Mouse (Mus musculus) lung, embryonic 16.5 days (tissue): ENCODE data around the gene Espl1. TPM values are rescaled to one million over a fixed set of nuclear protein-coding genes. Genes with fewer than 3 reads are reported as not detected.

Source experiments
- polyA plus RNA-seq: library from polyadenylated mRNA; unstranded; fragments of >200 nt; fragmentation: Nextera tagmentation; extraction: Ambion mirVana; gene quantifications from 2 replicates; pipeline ENCODE4 v1.2.1, GENCODE M21; 2015

Gene Espl1
- polyA plus RNA-seq, 1 experiment from 2014 or later, result 30.6 TPM

Other genes with a start within 250 kb of the Espl1 start
- 122 and 123 TPM in 2 replicates for gene Eif4b, start 222.5 kb upstream of the Espl1 start, polyA plus RNA-seq
- gene Tns2, start 195.9 kb upstream of the Espl1 start, polyA plus RNA-seq, result 68.5 and 72.8 TPM in 2 replicates
- 21.2 and 22.7 TPM in 2 replicates for gene Spryd3, start 160.0 kb upstream of the Espl1 start, polyA plus RNA-seq
- gene Igfbp6, start 151.9 kb upstream of the Espl1 start, polyA plus RNA-seq, result 25.8 and 34.5 TPM in 2 replicates
- gene Soat2, start 145.7 kb upstream of the Espl1 start, polyA plus RNA-seq, result 0.30 and 0.50 TPM in 2 replicates
- 64.0 and 67.0 TPM in 2 replicates for gene Zfp740, start 93.0 kb upstream of the Espl1 start, polyA plus RNA-seq
- gene Csad, start 91.5 kb upstream of the Espl1 start, polyA plus RNA-seq, result 69.5 and 70.6 TPM in 2 replicates
- 3.0 and 3.9 TPM in 2 replicates for gene Itgb7, start 64.3 kb upstream of the Espl1 start, polyA plus RNA-seq
- 46.7 and 46.9 TPM in 2 replicates for gene Rarg, start 38.7 kb upstream of the Espl1 start, polyA plus RNA-seq
- 0.34 and 0.57 TPM in 2 replicates for gene Gm9918, start 25.7 kb upstream of the Espl1 start, polyA plus RNA-seq
- gene Mfsd5, start 16.8 kb upstream of the Espl1 start, polyA plus RNA-seq, result 58.3 and 61.1 TPM in 2 replicates
- gene Pfdn5, start 29.9 kb downstream of the Espl1 start, polyA plus RNA-seq, result 390 and 403 TPM in 2 replicates
- gene Myg1, start 35.4 kb downstream of the Espl1 start, polyA plus RNA-seq, result 98.3 and 101 TPM in 2 replicates
- 73.5 and 80.3 TPM in 2 replicates for gene Aaas, start 54.5 kb downstream of the Espl1 start, polyA plus RNA-seq
- gene Sp7, start 70.9 kb downstream of the Espl1 start, polyA plus RNA-seq, result 0.25 and 1.6 TPM in 2 replicates
- gene Sp1, start 109.9 kb downstream of the Espl1 start, polyA plus RNA-seq, result 10.8 and 11.2 TPM in 2 replicates
- 1.5 TPM in 2 replicates for gene Amhr2, start 149.1 kb downstream of the Espl1 start, polyA plus RNA-seq
- gene Prr13, start 162.8 kb downstream of the Espl1 start, polyA plus RNA-seq, result 89.8 and 91.7 TPM in 2 replicates
- 199 and 204 TPM in 2 replicates for gene Pcbp2, start 174.3 kb downstream of the Espl1 start, polyA plus RNA-seq
- not detected in 2 replicates for gene Gm10337, start 207.5 kb downstream of the Espl1 start, polyA plus RNA-seq
- gene Map3k12, start 220.8 kb downstream of the Espl1 start, polyA plus RNA-seq, result 12.5 and 13.2 TPM in 2 replicates
- gene Tarbp2, start 221.9 kb downstream of the Espl1 start, polyA plus RNA-seq, result 73.4 and 77.0 TPM in 2 replicates
- gene Npff, start 228.7 kb downstream of the Espl1 start, polyA plus RNA-seq, result 4.4 and 4.5 TPM in 2 replicates